Mouse (Mus musculus): ENCODE measurements around the gene Ric3. TPM values are rescaled to one million over a fixed set of nuclear protein-coding genes. Genes with fewer than 3 reads are reported as not detected.

The Ric3 gene
- polyA plus RNA-seq, 1 experiment from 2014 or later, result 5.4 TPM

DNA sequence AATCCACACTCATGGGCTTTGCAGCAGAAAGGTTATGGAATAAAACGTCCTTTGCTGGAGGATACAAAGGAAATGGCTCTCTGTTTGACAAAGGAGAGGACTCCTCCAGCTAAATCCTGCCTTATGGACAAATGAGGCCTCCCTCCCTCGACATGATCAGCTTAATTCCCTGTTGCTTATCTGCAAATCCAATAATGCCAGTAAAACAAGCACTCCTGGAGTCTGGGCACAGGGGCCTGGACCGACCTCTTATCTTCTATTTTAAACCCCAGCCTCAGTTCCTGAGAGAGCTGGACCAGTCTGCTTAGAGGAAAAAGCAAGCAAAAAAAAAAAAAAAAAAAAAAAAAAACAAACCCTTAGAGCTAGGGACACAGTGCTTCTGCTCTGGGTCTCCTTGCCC, 79.5 kb downstream of the Ric3 start:
- no peak overlapping the region for H3K4me3 ChIP-seq (ENCODE audit: low read depth, low read length)
- no peaks in the 10 kb centered on the region for H3K27me3 ChIP-seq (ENCODE audit: control insufficient read depth, insufficient read depth, low read length)
- no peaks in the 10 kb centered on the region for H3K36me3 ChIP-seq (ENCODE audit: control insufficient read depth, insufficient read depth, low read length)
- H3K4me1 ChIP-seq (ENCODE audit: control insufficient read depth, insufficient read depth, low read length), result no peaks in the 10 kb centered on the region
- ATAC-seq (ENCODE audit: insufficient number of reproducible peaks, insufficient read depth, low FRiP score, low read depth), result no peak
- no peak overlapping the region for H3K27ac ChIP-seq (ENCODE audit: low read length)
- no peak overlapping the region for H3K9ac ChIP-seq (replicated peaks; ENCODE audit: low read depth, low read length)
- WGBS, result 28% methylated on average over 3 of the region's 3 CpGs
- no peak overlapping the region for H3K4me2 ChIP-seq (replicated peaks; ENCODE audit: low read depth, low read length)
- H3K9me3 ChIP-seq (ENCODE audit: control insufficient read depth, low read depth, low read length), result no peaks in the 10 kb centered on the region

DNA sequence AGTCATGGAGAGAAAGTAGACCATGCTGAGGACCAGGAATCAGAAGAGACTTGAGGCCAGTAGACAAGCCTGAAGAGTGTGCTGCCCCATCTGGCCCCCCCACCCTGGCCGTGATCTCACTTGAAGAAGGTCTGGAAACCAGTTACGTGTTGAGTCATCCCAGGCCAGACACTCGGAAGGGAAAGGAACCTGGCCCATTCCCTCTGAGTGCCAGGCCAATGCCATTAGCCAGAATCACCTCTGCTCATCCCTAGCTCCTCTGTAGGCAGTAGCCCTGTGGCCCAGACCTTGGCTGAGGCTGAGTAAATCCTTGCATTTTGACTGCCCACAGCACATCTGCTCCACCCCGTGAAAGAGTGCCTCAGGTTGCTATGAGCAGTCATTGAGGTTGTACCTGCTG, 81.2 kb downstream of the Ric3 start:
- H3K36me3 ChIP-seq (ENCODE audit: control insufficient read depth, insufficient read depth, low read length), result no peaks in the 10 kb centered on the region
- 75% methylated on average over 4 of the region's 4 CpGs for WGBS
- no peak for ATAC-seq (ENCODE audit: insufficient number of reproducible peaks, insufficient read depth, low FRiP score, low read depth)
- H3K9ac ChIP-seq (replicated peaks; ENCODE audit: low read depth, low read length), result no peak overlapping the region
- H3K27me3 ChIP-seq (ENCODE audit: control insufficient read depth, insufficient read depth, low read length), result no peaks in the 10 kb centered on the region
- no peaks in the 10 kb centered on the region for H3K9me3 ChIP-seq (ENCODE audit: control insufficient read depth, low read depth, low read length)
- no peak overlapping the region for H3K27ac ChIP-seq (ENCODE audit: low read length)
- no peaks in the 10 kb centered on the region for H3K4me1 ChIP-seq (ENCODE audit: control insufficient read depth, insufficient read depth, low read length)
- no peak overlapping the region for H3K4me2 ChIP-seq (replicated peaks; ENCODE audit: low read depth, low read length)
- H3K4me3 ChIP-seq (ENCODE audit: low read depth, low read length), result no peak overlapping the region

DNA sequence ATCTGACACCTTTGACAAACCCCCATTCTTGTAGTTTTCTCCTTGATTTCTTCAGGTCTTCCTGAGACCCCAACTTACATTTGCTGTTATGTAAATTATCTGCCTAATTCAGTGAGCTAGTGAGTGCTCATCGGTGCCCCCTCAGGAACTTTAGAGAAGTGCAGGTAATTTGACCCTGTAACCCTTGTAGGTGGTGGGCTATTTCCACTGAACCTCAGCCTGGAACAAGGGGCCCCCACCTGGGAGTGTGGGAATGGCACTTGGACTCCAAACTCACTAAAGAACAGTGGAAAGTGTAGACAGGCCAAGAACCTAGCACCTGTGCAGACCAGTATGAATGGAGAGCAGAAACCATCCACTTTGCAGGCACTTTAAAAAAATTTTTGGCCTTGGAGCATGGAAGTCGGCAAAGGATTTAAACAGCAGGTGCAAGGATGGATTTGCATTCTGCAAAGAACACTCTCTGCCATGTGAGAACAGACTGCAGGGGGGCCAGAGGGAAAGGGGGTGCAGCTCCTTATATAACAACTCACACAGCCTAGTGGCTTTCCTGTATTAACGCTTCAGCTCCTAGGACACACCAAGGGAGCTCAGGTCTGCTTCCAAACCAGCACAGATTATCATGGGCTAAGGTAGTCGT, 82.7 kb downstream of the Ric3 start:
- WGBS, result 46% methylated on average over 4 of the region's 4 CpGs
- no peak overlapping the region for H3K9ac ChIP-seq (replicated peaks; ENCODE audit: low read depth, low read length)
- H3K4me3 ChIP-seq (ENCODE audit: low read depth, low read length), result no peak overlapping the region
- H3K9me3 ChIP-seq (ENCODE audit: control insufficient read depth, low read depth, low read length), result no peaks in the 10 kb centered on the region
- H3K4me1 ChIP-seq (ENCODE audit: control insufficient read depth, insufficient read depth, low read length), result no peaks in the 10 kb centered on the region
- no peak overlapping the region for H3K27ac ChIP-seq (ENCODE audit: low read length)
- no peaks in the 10 kb centered on the region for H3K36me3 ChIP-seq (ENCODE audit: control insufficient read depth, insufficient read depth, low read length)
- ATAC-seq (ENCODE audit: insufficient number of reproducible peaks, insufficient read depth, low FRiP score, low read depth), result no peak
- no peaks in the 10 kb centered on the region for H3K27me3 ChIP-seq (ENCODE audit: control insufficient read depth, insufficient read depth, low read length)
- H3K4me2 ChIP-seq (replicated peaks; ENCODE audit: low read depth, low read length), result no peak overlapping the region

DNA sequence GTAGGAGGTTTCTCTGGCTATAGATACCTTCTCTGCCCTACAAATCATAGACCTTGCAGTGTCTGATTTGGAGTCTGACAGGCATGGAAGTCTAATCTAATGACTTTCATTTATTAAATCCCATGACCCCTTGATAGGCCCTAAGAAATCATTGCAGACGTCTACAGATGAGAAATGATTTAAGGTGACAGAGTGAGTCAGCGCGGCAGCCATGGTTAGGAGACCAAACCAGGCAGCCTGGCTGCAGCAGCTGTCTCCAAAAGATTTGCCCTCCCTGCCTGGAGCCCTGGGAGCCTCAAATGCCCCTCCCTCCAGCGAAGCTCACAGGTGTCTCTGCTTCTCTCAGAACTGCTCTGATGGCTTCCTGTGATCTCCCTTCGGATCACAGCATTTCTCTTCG, 87.0 kb downstream of the Ric3 start:
- no peak for ATAC-seq (ENCODE audit: insufficient number of reproducible peaks, insufficient read depth, low FRiP score, low read depth)

DNA sequence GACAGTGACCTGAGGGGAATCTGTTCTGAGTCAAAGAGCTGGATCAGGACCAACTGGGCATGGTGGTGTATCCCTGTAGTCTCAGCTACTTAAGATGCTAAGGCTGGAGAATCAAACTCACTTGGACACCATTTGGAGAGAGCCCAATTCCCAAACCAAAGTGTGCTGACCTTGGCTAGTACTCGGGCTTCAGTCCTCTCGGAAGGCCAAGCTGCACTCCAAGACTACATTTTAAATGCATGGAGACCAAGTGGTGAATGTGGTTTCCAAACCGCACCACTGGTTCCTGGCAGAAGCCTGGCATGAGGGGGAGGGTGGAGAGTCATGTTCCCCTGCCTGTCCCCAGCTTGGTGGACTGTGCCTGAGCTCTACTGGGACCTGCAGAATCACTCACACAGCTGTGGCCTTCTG, 89.2 kb downstream of the Ric3 start:
- 92% methylated on average over 3 of the region's 3 CpGs for WGBS
- Histone ChIP-seq H3K9me3 (ENCODE audit: control insufficient read depth, low read depth, low read length) (no peaks in the 10 kb centered on the region), H3K9ac (replicated peaks; ENCODE audit: low read depth, low read length) (no peak overlapping the region), H3K27me3 (ENCODE audit: control insufficient read depth, insufficient read depth, low read length) (no peaks in the 10 kb centered on the region), H3K36me3 (ENCODE audit: control insufficient read depth, insufficient read depth, low read length) (no peaks in the 10 kb centered on the region), H3K4me3 (ENCODE audit: low read depth, low read length) (no peak overlapping the region), H3K4me2 (replicated peaks; ENCODE audit: low read depth, low read length) (no peak overlapping the region), H3K4me1 (ENCODE audit: control insufficient read depth, insufficient read depth, low read length) (no peaks in the 10 kb centered on the region), H3K27ac (ENCODE audit: low read length) (no peak overlapping the region)
- ATAC-seq (ENCODE audit: insufficient number of reproducible peaks, insufficient read depth, low FRiP score, low read depth), result no peak

More for the DNA sequence above, 87.0 kb downstream of the Ric3 start:
- Histone ChIP-seq H3K9ac (replicated peaks; ENCODE audit: low read depth, low read length) (no peak overlapping the region), H3K27me3 (ENCODE audit: control insufficient read depth, insufficient read depth, low read length) (no peaks in the 10 kb centered on the region), H3K9me3 (ENCODE audit: control insufficient read depth, low read depth, low read length) (no peaks in the 10 kb centered on the region), H3K4me2 (replicated peaks; ENCODE audit: low read depth, low read length) (no peak overlapping the region), H3K4me3 (ENCODE audit: low read depth, low read length) (no peak overlapping the region), H3K27ac (ENCODE audit: low read length) (no peak overlapping the region), H3K36me3 (ENCODE audit: control insufficient read depth, insufficient read depth, low read length) (no peaks in the 10 kb centered on the region), H3K4me1 (ENCODE audit: control insufficient read depth, insufficient read depth, low read length) (no peaks in the 10 kb centered on the region)
- 52% methylated on average over 6 of the region's 6 CpGs for WGBS

DNA sequence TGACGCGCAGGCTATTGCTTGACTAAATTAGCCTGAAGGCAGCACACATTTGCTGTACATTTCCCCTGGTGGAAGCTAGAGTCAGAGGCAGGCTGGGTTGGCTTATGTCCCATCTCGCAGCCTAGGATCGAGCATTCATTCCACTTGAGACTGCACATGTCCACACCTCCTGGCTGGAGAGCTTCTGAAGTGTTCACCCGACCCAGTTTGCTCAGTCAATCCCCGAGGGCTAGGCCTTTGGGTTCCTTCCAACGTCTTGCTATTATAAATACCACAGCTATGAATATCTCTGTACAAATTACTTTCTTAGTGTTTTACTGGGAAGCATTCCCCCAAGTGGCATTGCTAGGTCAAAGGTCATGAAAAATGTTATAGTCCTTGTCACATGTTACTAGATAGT, 89.9 kb downstream of the Ric3 start:
- Histone ChIP-seq H3K4me1 (ENCODE audit: control insufficient read depth, insufficient read depth, low read length) (no peaks in the 10 kb centered on the region), H3K4me3 (ENCODE audit: low read depth, low read length) (no peak overlapping the region), H3K9me3 (ENCODE audit: control insufficient read depth, low read depth, low read length) (no peaks in the 10 kb centered on the region), H3K27me3 (ENCODE audit: control insufficient read depth, insufficient read depth, low read length) (no peaks in the 10 kb centered on the region), H3K9ac (replicated peaks; ENCODE audit: low read depth, low read length) (no peak overlapping the region), H3K36me3 (ENCODE audit: control insufficient read depth, insufficient read depth, low read length) (no peaks in the 10 kb centered on the region), H3K4me2 (replicated peaks; ENCODE audit: low read depth, low read length) (no peak overlapping the region), H3K27ac (ENCODE audit: low read length) (no peak overlapping the region)
- ATAC-seq (ENCODE audit: insufficient number of reproducible peaks, insufficient read depth, low FRiP score, low read depth), result no peak
- 75% methylated on average over 7 of the region's 7 CpGs for WGBS

DNA sequence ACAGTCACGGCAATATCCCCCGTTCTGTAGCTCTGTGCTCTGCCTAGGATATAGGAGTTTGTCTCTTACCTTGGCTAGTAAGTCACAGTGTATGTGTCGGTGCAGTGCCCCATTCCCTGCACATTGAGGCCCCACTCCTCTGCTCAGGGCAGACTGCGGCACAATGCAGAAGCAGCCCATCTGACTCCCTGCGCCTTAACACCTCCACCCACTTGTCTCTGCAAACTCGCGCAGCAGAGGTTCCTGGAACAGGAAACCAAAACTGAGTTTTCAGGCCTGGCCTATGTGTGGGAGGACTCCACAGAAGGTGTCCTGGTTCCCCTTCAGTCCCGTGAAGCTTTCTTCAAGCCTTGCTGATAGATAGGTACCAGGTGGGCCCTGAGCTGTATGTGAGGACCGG, 91.9 kb downstream of the Ric3 start:
- Histone ChIP-seq H3K27ac (ENCODE audit: low read length) (no peak overlapping the region), H3K36me3 (ENCODE audit: control insufficient read depth, insufficient read depth, low read length) (no peaks in the 10 kb centered on the region), H3K4me2 (replicated peaks; ENCODE audit: low read depth, low read length) (no peak overlapping the region), H3K4me1 (ENCODE audit: control insufficient read depth, insufficient read depth, low read length) (no peaks in the 10 kb centered on the region), H3K9me3 (ENCODE audit: control insufficient read depth, low read depth, low read length) (no peaks in the 10 kb centered on the region), H3K4me3 (ENCODE audit: low read depth, low read length) (no peak overlapping the region), H3K27me3 (ENCODE audit: control insufficient read depth, insufficient read depth, low read length) (no peaks in the 10 kb centered on the region), H3K9ac (replicated peaks; ENCODE audit: low read depth, low read length) (no peak overlapping the region)
- no peak for ATAC-seq (ENCODE audit: insufficient number of reproducible peaks, insufficient read depth, low FRiP score, low read depth)
- WGBS, result 82% methylated on average over 9 of the region's 9 CpGs

DNA sequence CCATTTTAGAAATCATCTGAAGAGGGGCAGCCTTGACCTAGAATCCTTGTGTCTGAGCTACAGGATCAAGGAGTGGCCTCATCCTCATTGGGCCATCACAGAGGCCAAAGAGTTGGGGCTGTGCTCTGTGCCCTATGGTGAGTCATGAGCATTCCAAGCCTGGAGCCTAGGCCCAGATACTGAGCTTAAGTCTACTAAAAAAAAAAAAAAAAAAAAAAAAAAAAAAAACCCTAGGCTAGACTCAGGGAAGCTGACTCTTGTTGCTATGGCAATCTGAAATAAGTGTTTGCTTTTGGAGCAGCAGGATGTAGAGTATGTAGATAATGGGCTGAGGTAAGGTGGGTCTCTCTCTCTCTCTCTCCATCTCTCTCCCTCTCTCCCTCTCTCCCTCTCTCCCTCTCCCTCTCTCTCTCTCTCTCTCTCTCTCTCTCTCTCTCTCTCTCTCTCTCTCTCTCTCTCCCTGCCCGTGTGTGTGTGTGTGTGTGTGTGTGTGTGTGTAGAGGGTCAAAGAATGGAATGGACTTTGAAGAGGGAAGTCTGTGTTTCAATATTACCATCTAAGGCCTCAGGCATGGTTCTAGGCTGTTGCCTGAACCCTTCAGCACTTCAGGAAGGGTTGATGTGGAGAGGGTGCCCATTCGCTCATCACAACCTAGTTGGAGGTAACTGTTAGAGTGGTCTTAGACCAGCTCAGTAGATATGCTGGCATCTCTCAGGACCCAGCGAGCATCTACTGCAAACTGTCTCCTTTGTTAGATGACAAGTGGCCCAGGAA, 97.0 kb downstream of the Ric3 start:
- Histone ChIP-seq H3K9me3 (ENCODE audit: control insufficient read depth, low read depth, low read length) (no peaks in the 10 kb centered on the region), H3K4me1 (ENCODE audit: control insufficient read depth, insufficient read depth, low read length) (no peaks in the 10 kb centered on the region), H3K27me3 (ENCODE audit: control insufficient read depth, insufficient read depth, low read length) (no peaks in the 10 kb centered on the region), H3K9ac (replicated peaks; ENCODE audit: low read depth, low read length) (no peak overlapping the region), H3K36me3 (ENCODE audit: control insufficient read depth, insufficient read depth, low read length) (no peaks in the 10 kb centered on the region), H3K27ac (ENCODE audit: low read length) (no peak overlapping the region), H3K4me2 (replicated peaks; ENCODE audit: low read depth, low read length) (no peak overlapping the region), H3K4me3 (ENCODE audit: low read depth, low read length) (no peak overlapping the region)
- WGBS, result 87% methylated on average over 2 of the region's 3 CpGs
- ATAC-seq (ENCODE audit: insufficient number of reproducible peaks, insufficient read depth, low FRiP score, low read depth), result no peak

Measured in stomach, embryonic 14.5 days (tissue).